Comparison of ENCODE assay signal across 8 mouse cellular contexts in the genomic region with DNA sequence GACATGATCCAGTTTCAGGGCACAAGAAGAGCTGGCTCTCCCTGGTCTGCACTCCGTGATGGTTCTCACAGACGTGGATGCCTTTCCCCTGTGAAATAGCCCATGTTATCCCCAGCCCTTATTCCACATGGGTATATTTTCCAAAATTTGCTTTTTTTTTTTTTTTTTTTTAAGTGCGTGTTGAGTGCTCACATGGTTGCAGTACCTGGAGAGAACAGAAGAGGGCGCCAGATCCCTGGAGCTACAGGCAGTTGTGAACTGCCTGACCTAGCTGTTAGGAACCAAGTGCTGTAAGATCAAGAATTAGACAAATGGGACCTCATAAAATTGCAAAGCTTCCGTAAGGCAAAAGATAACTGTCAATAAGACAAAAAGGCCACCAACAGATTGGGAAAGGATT. TPM values are rescaled to one million over a fixed set of nuclear protein-coding genes. Genes with fewer than 3 reads are reported as not detected.
DNase-seq lines count a peak whose midpoint lies in the region; ATAC-seq lines count a peak whose summit lies in the region.

No protein-coding gene starts in this region.

- H3K4me2 ChIP-seq in hindbrain, embryonic 11.5 days (replicated peaks; ENCODE audit: low read depth, low read length): no peak overlapping the region
- no peak overlapping the region for H3K4me2 ChIP-seq in hindbrain, embryonic 13.5 days

- no peaks in the 10 kb centered on the region for H3K9me3 ChIP-seq in hindbrain, embryonic 11.5 days (ENCODE audit: control insufficient read depth, low read length)
- no peaks in the 10 kb centered on the region for H3K9me3 ChIP-seq in hindbrain, embryonic 13.5 days

- H3K27me3 ChIP-seq in hindbrain, embryonic 11.5 days (ENCODE audit: control insufficient read depth, insufficient read depth, low read length): no peaks in the 10 kb centered on the region
- H3K27me3 ChIP-seq in hindbrain, embryonic 13.5 days: no peaks in the 10 kb centered on the region

- no peaks in the 10 kb centered on the region for H3K36me3 ChIP-seq in hindbrain, embryonic 11.5 days (ENCODE audit: control insufficient read depth, insufficient read depth, low read length)
- H3K36me3 ChIP-seq in hindbrain, embryonic 13.5 days: no peaks in the 10 kb centered on the region

- H3K9ac ChIP-seq in hindbrain, embryonic 11.5 days (ENCODE audit: low read depth, low read length): no peak overlapping the region
- H3K9ac ChIP-seq in hindbrain, embryonic 13.5 days: no peak overlapping the region

- peak; percentile 49 for DNase-seq in hindbrain, embryonic 11.5 days (ENCODE audit: low spot score)
- DNase-seq in CD8-positive naive resting alpha-beta T cell, adult 2 months (ENCODE audit: low read depth in 2 of 2, low spot score in 2 of 2): peak; percentile 25 to 47
- DNase-seq in WW6 (ENCODE audit: low read depth, low spot score): peak; percentile 31
- DNase-seq in lung, postnatal 14 days: peak; percentile 40
- no peak for DNase-seq in cerebellum, adult 9-10 months
- no peak for DNase-seq in left cerebral cortex, postnatal 10 days (ENCODE audit: extremely low spot score in 1 of 2, low spot score in 2 of 2)
- no peak for DNase-seq in urinary bladder, postnatal 36 days (ENCODE audit: low spot score in 2 of 2)

- no peak overlapping the region for H3K4me3 ChIP-seq in hindbrain, embryonic 11.5 days (ENCODE audit: low read depth, low read length)
- H3K4me3 ChIP-seq in hindbrain, embryonic 13.5 days: no peak overlapping the region

- peaks cover 8% of the 10 kb centered on the region; the same call in 1 of the 2 replicates for H3K4me1 ChIP-seq in hindbrain, embryonic 11.5 days (replicated peaks; ENCODE audit: control insufficient read depth, insufficient read depth, low read length)
- H3K4me1 ChIP-seq in hindbrain, embryonic 13.5 days (replicated peaks): peaks cover 33% of the 10 kb centered on the region

- ATAC-seq in hindbrain, embryonic 11.5 days (ENCODE audit: low FRiP score): no peak
- ATAC-seq in hindbrain, embryonic 13.5 days (ENCODE audit: low FRiP score): no peak

- no peak overlapping the region for H3K27ac ChIP-seq in hindbrain, embryonic 11.5 days (ENCODE audit: low read depth, low read length)
- no peak overlapping the region for H3K27ac ChIP-seq in hindbrain, embryonic 13.5 days

- WGBS in hindbrain, embryonic 11.5 days: 82% methylated on average over 5 of the region's 5 CpGs
- 83% methylated on average over 5 of the region's 5 CpGs for WGBS in hindbrain, embryonic 13.5 days

- intact Hi-C loops in left cerebral cortex, postnatal 10 days (cut with DNase I): no loop called here

RNA-seq across cellular contexts. Expression of gene Ccdc6, which starts 38.8 kb away (rescaled TPM):
- polyA plus RNA-seq in hindbrain, embryonic 11.5 days (2014; fragmentation: Nextera tagmentation; extraction: Ambion mirVana): 23.0 and 27.8 TPM in 2 replicates
- polyA plus RNA-seq in hindbrain, embryonic 13.5 days (2015; fragmentation: Nextera tagmentation; extraction: Ambion mirVana): 23.5 and 24.1 TPM in 2 replicates
- 10 to 100 TPM; 56.2 to 62.9 TPM for total RNA-seq in left cerebral cortex, postnatal 10 days (2021)

Comparison
In these comparisons a context has a peak if more than half of its experiments do, and no peak if none do; other contexts are left out.
1. DNase-seq: peak in hindbrain, embryonic 11.5 days (single experiment), CD8-positive naive resting alpha-beta T cell, adult 2 months (2 of 2), WW6 (single experiment) and lung, postnatal 14 days (single experiment); none in cerebellum, adult 9-10 months (single experiment), left cerebral cortex, postnatal 10 days (0 of 2) and urinary bladder, postnatal 36 days (0 of 2).